20 mouse cellular contexts compared by ENCODE assay signal in the genomic region with DNA sequence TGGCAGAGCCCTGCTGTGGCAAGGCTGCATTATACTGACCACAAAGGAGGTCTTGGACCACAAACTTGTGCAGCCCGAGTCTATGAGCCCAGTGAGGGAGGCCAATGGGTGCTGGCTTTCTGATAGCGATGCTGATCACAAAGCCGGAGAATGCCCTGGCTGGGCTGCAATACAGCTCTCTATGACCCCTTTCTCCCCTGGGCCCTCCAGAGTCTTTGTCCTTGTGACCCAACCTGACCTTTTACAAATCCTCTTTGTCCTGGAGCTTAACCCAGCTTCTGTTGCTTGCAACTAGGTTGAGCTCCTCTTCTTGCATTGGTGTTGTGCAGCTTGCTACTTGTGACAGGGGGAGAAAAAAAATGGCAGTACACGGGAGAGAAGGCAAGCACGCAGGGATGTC.
DNase-seq lines count a peak whose midpoint lies in the region; ATAC-seq lines count a peak whose summit lies in the region.
"Had no signal": no experiment of that assay in that cellular context is flagged by ENCODE, and none has a peak within 500 bp of the region (broad histone marks: within the 10 kb centered on the region; RNA-seq: fewer than 3 reads in every experiment).

No protein-coding gene starts in this region.

- no peak overlapping the region for H3K9ac ChIP-seq in midbrain, embryonic 13.5 days (replicated peaks)
- H3K9ac ChIP-seq: embryonic facial prominence, embryonic 12.5 days; forebrain, embryonic 12.5 days; forebrain, postnatal 0 days had no signal

- WGBS in midbrain, embryonic 10.5 days, result 11% methylated on average over 5 of the region's 5 CpGs
- WGBS in midbrain, embryonic 13.5 days, result 4% methylated on average over 5 of the region's 5 CpGs

- no peaks in the 10 kb centered on the region for H3K9me3 ChIP-seq in midbrain, embryonic 10.5 days (replicated peaks)
- no peaks in the 10 kb centered on the region for H3K9me3 ChIP-seq in midbrain, embryonic 13.5 days
- H3K9me3 ChIP-seq: embryonic facial prominence, embryonic 12.5 days; forebrain, embryonic 12.5 days; heart, embryonic 10.5 days had no signal

- H3K36me3 ChIP-seq in midbrain, embryonic 10.5 days, result no peaks in the 10 kb centered on the region
- no peaks in the 10 kb centered on the region for H3K36me3 ChIP-seq in midbrain, embryonic 13.5 days
- H3K36me3 ChIP-seq: embryonic facial prominence, embryonic 12.5 days; forebrain, embryonic 12.5 days; heart, embryonic 10.5 days had no signal

- H3K4me3 ChIP-seq in midbrain, embryonic 10.5 days, result peak overlapping the region; percentile 11; the same call in 1 of the 2 replicates
- H3K4me3 ChIP-seq in midbrain, embryonic 13.5 days (replicated peaks), result no peak overlapping the region
- H3K4me3 ChIP-seq: embryonic facial prominence, embryonic 12.5 days; forebrain, embryonic 12.5 days; heart, embryonic 10.5 days had no signal

- H3K27me3 ChIP-seq in midbrain, embryonic 10.5 days (ENCODE audit: low read depth, poor library complexity, severe bottlenecking), result peaks cover 58% of the 10 kb centered on the region
- no peaks in the 10 kb centered on the region for H3K27me3 ChIP-seq in midbrain, embryonic 13.5 days
- H3K27me3 ChIP-seq: embryonic facial prominence, embryonic 12.5 days had no signal

- no peak for ATAC-seq in midbrain, embryonic 13.5 days
- ATAC-seq: forebrain, postnatal 0 days; hindbrain, postnatal 0 days had no signal

- H3K4me2 ChIP-seq in midbrain, embryonic 13.5 days (replicated peaks), result no peak overlapping the region
- H3K4me2 ChIP-seq: embryonic facial prominence, embryonic 12.5 days; forebrain, embryonic 12.5 days had no signal

- peak overlapping the region; percentile 75 for H3K27ac ChIP-seq in midbrain, embryonic 10.5 days (replicated peaks)
- H3K27ac ChIP-seq in midbrain, embryonic 13.5 days, result no peak overlapping the region
- H3K27ac ChIP-seq: embryonic facial prominence, embryonic 12.5 days; forebrain, embryonic 12.5 days; heart, embryonic 10.5 days; hindbrain, postnatal 0 days had no signal

- peaks cover 43% of the 10 kb centered on the region for H3K4me1 ChIP-seq in midbrain, embryonic 10.5 days
- H3K4me1 ChIP-seq in midbrain, embryonic 13.5 days (replicated peaks), result peaks cover 9% of the 10 kb centered on the region
- H3K4me1 ChIP-seq: embryonic facial prominence, embryonic 12.5 days; heart, embryonic 10.5 days had no signal

- peak; percentile 84 for DNase-seq in midbrain, embryonic 10.5 days (ENCODE audit: low spot score)
- DNase-seq in embryo, embryonic 11 days, result peak; percentile 34
- DNase-seq in mesoderm, embryonic 11.5 days (ENCODE audit: low read depth, low spot score), result peak; percentile 15
- peak; percentile 78 for DNase-seq in retina, postnatal 7 days (ENCODE audit: low read depth, low spot score)
- DNase-seq in gastrocnemius, adult 8-10 months (ENCODE audit: low spot score in 2 of 2), result no peak
- no peak for DNase-seq in adipocyte (ENCODE audit: low spot score)
- DNase-seq: adrenal gland, adult 8-10 months; adrenal gland, postnatal 36 days; cerebellum, adult 8-10 months; cerebellum, postnatal 14 days; forebrain, postnatal 0 days; gastrocnemius, postnatal 36 days; heart, adult 11 months; heart, postnatal 10 days; kidney, adult 18-20 months had no signal

Comparison
In these comparisons a context has a peak if more than half of its experiments do, and no peak if none do; other contexts are left out.
1. DNase-seq: peak in midbrain, embryonic 10.5 days (single experiment), embryo, embryonic 11 days (single experiment), mesoderm, embryonic 11.5 days (single experiment) and retina, postnatal 7 days (single experiment); none in gastrocnemius, adult 8-10 months (0 of 2) and adipocyte (single experiment).